Mouse (Mus musculus) liver, embryonic 14.5 days (tissue): ENCODE measurements around the gene 1810037I17Rik. TPM values are rescaled to one million over a fixed set of nuclear protein-coding genes. Genes with fewer than 3 reads are reported as not detected.

Experiments used
- ATAC-seq: fragments of 200-750 bp; cut with Nextera tagmentation; 2 replicates; pipeline ENCODE4 v1.8.0; 2017; ENCODE audit warnings: moderate number of reproducible peaks, mild to moderate bottlenecking, moderate library complexity; ENCODE audit not compliant: insufficient read depth
- DNase-seq, 3 experiments: peaks; one replicate each; pipeline ENCODE4 v3.0.0-alpha.2; 2012 to 2013; ENCODE audit warnings: low read depth in 3 of 3, low spot score in 3 of 3
- H3K27ac ChIP-seq: fragments of 300-500 bp; sonication (generic); 2 replicates; pipeline ENCODE4 v1.5.1; 2014; ENCODE audit warnings: moderate library complexity, mild to moderate bottlenecking, control low read depth, inconsistent platforms
- H3K27me3 ChIP-seq: fragments of 300-500 bp; sonication (generic); 2 replicates; pipeline ENCODE4 v1.6.1; 2014; ENCODE audit warnings: mild to moderate bottlenecking, low read length, moderate library complexity; ENCODE audit not compliant: control insufficient read depth, insufficient read depth
- H3K36me3 ChIP-seq: fragments of 300-500 bp; sonication (generic); replicated peaks from 2 replicates; pipeline ENCODE4 v1.6.1; 2014; ENCODE audit warnings: low read depth; ENCODE audit not compliant: control insufficient read depth, insufficient read depth
- H3K4me1 ChIP-seq, 2 experiments: fragments of 200-500 bp in 1 of 2; fragments of 300-500 bp in 1 of 2; sonication (generic) in 1 of 2; replicated peaks; 2 replicates each; pipeline ENCODE4 v1.6.1; 2012 to 2014; ENCODE audit warnings: antibody characterized with exemption in 1 of 2, inconsistent platforms in 1 of 2, low read length in 1 of 2; ENCODE audit not compliant: control insufficient read depth in 2 of 2, insufficient read depth in 2 of 2
- H3K4me2 ChIP-seq: fragments of 300-500 bp; sonication (generic); 2 replicates; pipeline ENCODE4 v1.6.1; 2014; ENCODE audit warnings: low read depth, mild to moderate bottlenecking, control low read depth, moderate library complexity
- H3K4me3 ChIP-seq, 2 experiments: fragments of 200-500 bp in 1 of 2; fragments of 300-500 bp in 1 of 2; sonication (generic) in 1 of 2; 2 replicates each; pipeline ENCODE4 v1.5.1; 2012 to 2014; ENCODE audit warnings: low read depth in 2 of 2, low read length in 2 of 2, mild to moderate bottlenecking in 2 of 2, control low read depth in 1 of 2, inconsistent platforms in 1 of 2, moderate library complexity in 1 of 2; ENCODE audit not compliant: insufficient read depth in 1 of 2
- H3K9ac ChIP-seq: fragments of 300-500 bp; sonication (generic); replicated peaks from 2 replicates; pipeline ENCODE4 v1.6.1; 2014; ENCODE audit warnings: mild to moderate bottlenecking, control low read depth, moderate library complexity
- H3K9me3 ChIP-seq: fragments of 300-500 bp; sonication (generic); 2 replicates; pipeline ENCODE4 v1.6.1; 2016; ENCODE audit warnings: low read length, mixed read lengths; ENCODE audit not compliant: control insufficient read depth
- CTCF ChIP-seq: IDR thresholded peaks from 2 replicates; pipeline ENCODE4 v1.5.1; 2016; ENCODE audit warnings: antibody characterized with exemption, low read depth, control low read depth
- EP300 ChIP-seq: IDR thresholded peaks from 2 replicates; pipeline ENCODE4 v1.6.1; 2016; ENCODE audit warnings: antibody characterized with exemption, low read depth
- WGBS: fragments of 180-500 bp; shearing (Covaris S2); extraction: QIAGEN DNeasy Blood & Tissue Kit; methylation state at CpG from one replicate; pipeline ENCODE4 v1.1.7; 2014; ENCODE audit not compliant: insufficient replicate concordance; 5-methylcytosine and 5-hydroxymethylcytosine counted together
- polyA plus RNA-seq, 2 experiments: library from polyadenylated mRNA; depleted of rRNA in 1 of 2; stranded (reverse) in 1 of 2; unstranded in 1 of 2; fragments of >200 nt; fragmentation: Nextera tagmentation in 1 of 2; extraction: Ambion mirVana in 1 of 2; gene quantifications; 2 replicates each; pipeline versions ENCODE4 v1.2.1 to v1.2.3; 2012 to 2014

Gene 1810037I17Rik
- polyA plus RNA-seq, 2 experiments, result 37.6 to 111 TPM

- Histone ChIP-seq H3K9ac (no peak overlapping the region), H3K4me1 (no peaks in the 10 kb centered on the region), H3K9me3 (no peaks in the 10 kb centered on the region), H3K4me3 (no peak overlapping the region), H3K36me3 (no peaks in the 10 kb centered on the region), H3K27me3 (no peaks in the 10 kb centered on the region), H3K4me2 (no peak overlapping the region), H3K27ac (no peak overlapping the region)
- 32% methylated on average over 12 of the region's 12 CpGs for WGBS
- no peak for ATAC-seq
- no peak for DNase-seq
- TF ChIP-seq EP300, result no peak
- peak; percentile 75 for TF ChIP-seq CTCF
These were observed 20.1 kb upstream of the 1810037I17Rik start for GRCm38 (mm10) chr3:122903746-122904433.

DNA sequence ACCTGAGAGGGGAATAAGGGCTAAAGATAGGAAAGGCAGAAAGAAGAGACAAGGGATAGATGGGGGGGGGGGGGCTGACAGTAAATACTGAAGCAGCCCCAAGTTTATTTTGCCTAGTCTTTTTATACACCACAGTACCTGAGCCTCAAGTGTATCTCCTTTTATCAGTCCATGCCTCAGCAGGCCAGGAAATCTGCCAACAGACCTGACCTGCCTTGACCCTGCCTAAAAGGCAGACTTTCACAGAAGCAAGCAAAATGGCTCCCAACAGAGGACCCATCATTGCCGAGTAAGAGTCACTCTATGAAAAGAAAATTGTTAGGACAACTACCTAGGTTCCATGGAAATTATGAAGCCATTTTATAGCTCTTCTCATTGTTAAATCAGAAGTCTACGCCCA, 16.2 kb upstream of the 1810037I17Rik start:
- TF ChIP-seq EP300 (no peak), CTCF (no peak)
- WGBS, result 64% methylated on average over 2 of the region's 2 CpGs
- ATAC-seq, result no peak

GRCm38 (mm10) chr3:122915493-122915892, 8.5 kb upstream of the 1810037I17Rik start:
- Histone ChIP-seq H3K27ac (no peak overlapping the region), H3K4me1 (peaks cover 0 to 9% of the 10 kb centered on the region in 2 experiments; a peak in 2 of 4 replicates), H3K4me3 (no peak overlapping the region), H3K27me3 (no peaks in the 10 kb centered on the region), H3K36me3 (no peaks in the 10 kb centered on the region), H3K9ac (no peak overlapping the region), H3K4me2 (no peak overlapping the region), H3K9me3 (no peaks in the 10 kb centered on the region)
- ATAC-seq (no peak), DNase-seq (no peak)
- WGBS, result 43% methylated on average over 5 of the region's 5 CpGs
- no peak for TF ChIP-seq CTCF
- no peak for TF ChIP-seq EP300

More for the DNA sequence above, 16.2 kb upstream of the 1810037I17Rik start:
- Histone ChIP-seq H3K36me3 (no peaks in the 10 kb centered on the region), H3K27me3 (no peaks in the 10 kb centered on the region), H3K4me3 (no peak overlapping the region), H3K4me1 (no peaks in the 10 kb centered on the region), H3K9me3 (no peaks in the 10 kb centered on the region), H3K27ac (no peak overlapping the region), H3K9ac (no peak overlapping the region), H3K4me2 (no peak overlapping the region)
- no peak for DNase-seq

GRCm38 (mm10) chr3:122916191-122916680, 7.8 kb upstream of the 1810037I17Rik start:
- ATAC-seq (no peak), DNase-seq (no peak)
- Histone ChIP-seq H3K27ac (no peak overlapping the region), H3K4me3 (no peak overlapping the region), H3K36me3 (no peaks in the 10 kb centered on the region), H3K9ac (no peak overlapping the region), H3K27me3 (no peaks in the 10 kb centered on the region), H3K9me3 (no peaks in the 10 kb centered on the region), H3K4me2 (no peak overlapping the region), H3K4me1 (peaks cover 2 to 14% of the 10 kb centered on the region in 2 experiments; a peak in 2 of 4 replicates)
- WGBS, result 57% methylated on average over 6 of the region's 6 CpGs
- TF ChIP-seq EP300, result no peak
- TF ChIP-seq CTCF, result no peak

DNA sequence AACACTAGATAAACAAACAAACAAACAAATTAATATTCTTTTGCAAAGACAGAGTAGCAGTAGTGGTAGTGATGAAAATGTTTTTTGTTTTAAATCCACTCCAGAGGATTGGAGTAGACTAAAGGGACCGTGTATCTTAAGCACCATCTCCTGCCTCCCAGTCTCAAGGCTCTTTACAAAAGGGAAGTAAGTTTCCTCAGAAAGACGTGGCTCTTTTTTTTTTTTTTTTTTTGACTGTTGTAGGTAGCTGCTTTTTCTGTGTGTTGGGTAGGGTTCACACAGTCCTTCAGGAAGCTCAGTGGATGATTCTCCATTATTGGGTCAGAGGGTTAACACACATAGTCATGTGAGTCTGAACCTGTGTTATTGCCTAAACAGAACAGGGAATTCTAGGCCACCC, 5.3 kb upstream of the 1810037I17Rik start:
- H3K27me3 ChIP-seq, result no peaks in the 10 kb centered on the region
- WGBS, result 11% methylated on average over 2 of the region's 2 CpGs
- H3K36me3 ChIP-seq, result no peaks in the 10 kb centered on the region
- H3K4me3 ChIP-seq, result no peak overlapping the region
- H3K9me3 ChIP-seq, result no peaks in the 10 kb centered on the region
- peaks cover 11 to 19% of the 10 kb centered on the region in 2 experiments for H3K4me1 ChIP-seq
- no peak overlapping the region for H3K27ac ChIP-seq
- no peak for DNase-seq
- H3K9ac ChIP-seq, result no peak overlapping the region
- no peak overlapping the region for H3K4me2 ChIP-seq
- ATAC-seq, result no peak
- no peak for TF ChIP-seq EP300
- no peak for TF ChIP-seq CTCF
